Mouse (Mus musculus) cerebellum, adult 8-10 months (tissue): ENCODE data around the gene Bap1.

Source experiments
- DNase-seq: peaks from one replicate; pipeline ENCODE4 v3.0.0; 2022

Gene Bap1

DNA sequence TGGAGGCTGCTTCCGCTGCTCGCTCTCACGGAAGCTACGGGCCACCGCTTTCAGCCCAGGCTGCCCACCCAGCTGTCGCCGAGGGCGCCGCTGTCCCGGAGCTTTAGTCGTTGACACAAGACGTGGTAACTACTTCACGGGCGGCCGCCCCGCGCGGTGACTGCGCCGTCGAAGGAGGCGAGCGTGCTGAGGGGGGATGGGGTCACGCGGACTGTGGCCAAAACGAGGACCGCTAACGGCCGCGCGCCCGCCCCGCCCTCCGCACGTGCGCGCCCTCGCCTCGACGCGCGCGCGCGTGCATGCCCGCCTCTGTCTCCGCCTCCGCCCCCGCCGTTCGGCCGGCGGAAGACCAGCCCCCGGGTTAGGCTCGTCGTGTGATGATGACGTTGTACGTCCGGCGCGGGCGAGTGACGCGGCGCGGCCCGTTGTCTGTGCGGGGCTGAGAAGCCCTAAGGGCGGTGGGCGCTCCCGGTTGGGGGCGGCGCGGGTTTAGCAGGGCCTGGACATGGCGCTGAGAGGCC, at the start of gene Bap1, which contains the start of gene Phf7:
Bap1 (plus strand) TSS at position 367 of the 521 bp plus-strand sequence.
Phf7 (minus strand) TSS at position 234 of the 521 bp plus-strand sequence.
- peak; percentile 95 for DNase-seq

DNA sequence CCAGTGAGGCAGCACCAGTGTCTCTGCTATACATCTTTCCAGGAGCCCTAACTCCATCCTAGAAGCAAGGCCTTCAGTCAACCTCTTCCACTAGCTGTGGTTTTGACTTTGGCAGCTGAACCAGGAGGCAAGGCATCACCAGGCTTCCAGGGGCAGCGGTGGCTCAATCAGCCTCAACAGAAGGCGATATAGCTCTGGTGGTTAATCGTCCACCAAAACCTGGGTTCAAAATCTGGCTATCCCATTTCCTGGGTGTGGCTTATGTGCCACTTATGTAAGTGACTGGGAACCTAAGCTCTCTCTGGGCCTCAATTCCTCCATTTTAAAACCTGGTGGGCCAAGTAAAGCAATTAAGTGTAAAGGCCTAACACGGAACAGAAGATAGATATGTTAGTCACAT, 46.4 kb upstream of the Bap1 start:
- DNase-seq: no peak

DNA sequence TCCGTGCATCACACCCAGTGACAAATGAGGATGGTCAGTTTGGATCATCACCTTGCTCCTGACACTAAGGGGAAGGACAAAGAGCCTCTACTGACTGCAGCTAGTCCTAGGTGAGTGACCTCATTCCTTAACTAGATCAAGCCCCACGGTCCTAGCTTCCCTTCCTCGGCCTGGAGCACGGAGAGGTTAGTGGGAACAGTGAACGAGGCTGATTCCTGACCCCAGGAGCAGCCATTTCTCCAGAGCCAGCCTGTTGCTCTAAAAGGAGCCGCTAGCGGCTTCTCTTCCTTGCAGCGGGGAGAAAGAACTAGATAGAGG, 46.0 kb upstream of the Bap1 start:
- peak; percentile 53 for DNase-seq

DNA sequence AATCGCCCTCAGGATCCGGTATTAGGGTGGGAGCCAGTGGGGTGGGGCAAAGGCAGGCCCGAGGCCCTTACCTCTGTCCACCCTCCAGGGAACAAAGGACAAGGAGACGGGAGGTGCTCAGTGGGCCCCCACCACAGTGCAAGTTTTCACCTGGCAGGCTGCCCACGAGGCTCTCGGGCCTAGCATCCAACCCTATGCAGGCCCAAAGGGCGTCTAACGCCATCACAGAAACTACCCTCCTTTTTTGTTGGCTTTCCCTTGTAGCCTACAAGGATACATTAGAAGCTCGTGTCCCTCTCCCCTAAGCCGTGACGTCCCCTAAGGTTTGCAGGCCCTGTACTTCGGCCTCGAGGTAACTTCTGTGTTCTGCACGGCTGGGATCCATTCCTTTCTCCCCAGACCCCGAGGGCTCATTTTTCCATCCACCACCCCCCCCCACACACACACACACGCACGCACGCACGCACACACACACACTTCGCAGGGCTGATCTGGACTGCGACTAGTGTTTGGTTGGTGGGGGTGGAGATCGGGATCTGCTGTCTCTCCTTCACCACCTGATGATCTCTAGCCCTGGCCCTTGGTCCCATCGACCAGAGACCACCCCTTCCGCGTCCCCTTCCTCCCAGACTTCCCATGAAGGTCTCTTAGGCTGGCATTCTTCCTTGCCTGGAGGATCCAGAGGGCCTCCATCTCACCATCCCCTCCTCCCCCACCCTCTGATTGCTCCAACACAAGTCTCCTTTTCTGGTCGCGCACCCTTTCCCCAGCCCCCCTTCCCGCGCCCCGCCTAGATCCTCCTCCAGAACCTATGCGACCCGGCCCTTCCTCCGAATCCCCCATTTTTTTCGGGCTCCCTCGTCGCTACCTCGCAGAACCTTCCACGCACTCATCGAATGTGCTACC, 45.4 kb upstream of the Bap1 start:
- peak; percentile 58 for DNase-seq

DNA sequence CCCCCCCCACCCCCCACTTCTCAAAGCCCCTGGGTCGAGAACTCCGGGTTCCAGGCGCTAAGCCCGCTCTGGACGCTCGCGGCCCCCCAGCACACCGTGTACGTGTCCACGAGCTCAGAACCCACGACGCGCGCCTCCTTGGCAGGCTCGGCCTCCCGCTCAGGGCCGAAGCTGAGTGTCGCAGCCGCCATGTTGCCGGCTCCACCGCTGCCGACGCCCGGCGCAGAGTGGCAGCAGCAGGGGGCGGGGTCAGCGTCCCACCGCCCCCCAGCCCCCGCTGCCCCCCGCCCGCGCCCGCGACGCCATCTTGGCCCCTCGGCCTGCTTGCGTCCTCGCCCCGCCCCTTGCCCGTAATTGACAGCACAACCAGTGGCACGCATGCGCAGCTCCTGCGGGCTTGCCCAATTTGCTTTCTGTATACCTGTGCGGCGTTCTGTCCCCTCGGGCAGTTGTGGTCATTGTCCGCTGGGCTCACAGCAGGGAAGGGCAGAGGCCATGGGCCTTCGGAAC, 44.7 kb upstream of the Bap1 start:
- DNase-seq: peak; percentile 96

DNA sequence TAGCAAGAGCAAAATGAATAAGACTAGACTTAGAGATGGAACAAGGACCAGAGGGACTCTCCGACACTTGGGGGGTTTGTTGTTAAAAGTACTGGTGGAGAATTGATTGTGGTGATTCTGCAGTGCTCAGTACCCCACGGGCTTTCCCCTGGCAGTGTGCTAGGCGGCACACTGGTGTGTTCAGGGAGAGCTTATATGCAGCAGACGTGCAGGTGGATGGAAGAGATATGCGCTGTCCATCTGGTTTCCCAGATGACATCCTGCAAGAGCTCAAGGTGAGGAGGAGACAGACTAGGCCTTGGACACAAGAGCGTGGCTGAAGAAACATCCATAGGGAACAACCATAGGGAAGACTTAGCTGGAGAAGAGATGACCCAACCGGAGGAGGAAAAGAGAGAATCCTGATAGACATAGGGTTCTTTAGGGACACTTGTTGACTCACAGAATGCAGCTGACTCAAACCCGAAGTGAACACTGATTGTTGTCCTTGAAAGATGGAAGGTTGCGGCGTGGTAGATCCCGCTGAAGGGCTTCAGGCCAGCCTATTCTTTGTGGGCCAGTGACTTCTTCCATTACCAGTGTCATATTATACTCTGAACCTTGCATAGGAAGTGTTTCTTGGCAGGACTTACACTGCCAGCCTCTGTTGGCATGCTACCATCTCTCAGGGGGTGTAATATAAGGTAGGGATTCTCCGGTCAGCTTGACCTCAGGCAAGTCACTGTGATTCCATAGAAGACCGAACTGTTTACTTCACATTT, 44.0 kb upstream of the Bap1 start:
- peak; percentile 43 for DNase-seq

DNA sequence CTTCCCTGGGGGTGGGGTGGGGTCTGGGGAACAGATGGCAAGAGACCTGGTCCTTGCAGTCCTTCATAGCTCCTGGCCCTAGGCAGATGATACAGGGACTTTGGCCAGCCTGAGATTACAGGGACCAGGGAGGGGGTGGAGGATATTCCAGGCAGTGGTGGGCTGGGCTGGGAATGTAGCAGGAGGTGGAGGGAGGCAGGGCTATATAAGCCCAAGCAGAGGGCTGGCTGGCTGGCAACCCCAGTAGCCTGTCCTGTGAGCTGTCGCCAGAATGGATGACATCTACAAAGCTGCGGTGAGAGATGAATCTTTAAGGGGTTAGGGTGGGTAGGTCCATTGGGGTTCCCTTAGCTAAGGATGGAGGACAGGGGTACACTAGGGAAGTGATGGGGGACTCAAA, 43.2 kb upstream of the Bap1 start, which contains the start of gene Tnnc1:
Tnnc1 (plus strand) TSS at position 229 of the 400 bp plus-strand sequence.
- DNase-seq: no peak

DNA sequence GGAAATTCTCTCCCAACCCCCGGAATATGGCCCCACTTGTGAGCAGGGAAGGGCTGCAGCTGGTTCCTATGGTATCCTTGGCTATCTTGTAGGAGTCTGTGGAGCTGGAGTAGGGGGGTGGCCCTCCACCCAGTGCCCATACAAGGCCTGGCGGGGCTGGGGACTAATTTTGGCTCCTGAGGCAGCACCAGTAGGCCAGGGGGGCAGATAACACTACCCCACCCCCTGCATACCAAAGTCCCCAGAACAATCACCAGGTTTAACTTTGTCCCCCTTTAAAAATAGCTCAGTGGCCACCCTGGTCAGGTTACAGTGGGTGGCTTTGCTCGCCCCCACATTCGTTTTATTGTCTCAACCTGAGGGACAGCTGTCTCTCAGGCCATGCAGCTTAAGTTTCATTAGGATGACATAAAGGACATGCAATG, 42.1 kb upstream of the Bap1 start:
- DNase-seq: no peak

DNA sequence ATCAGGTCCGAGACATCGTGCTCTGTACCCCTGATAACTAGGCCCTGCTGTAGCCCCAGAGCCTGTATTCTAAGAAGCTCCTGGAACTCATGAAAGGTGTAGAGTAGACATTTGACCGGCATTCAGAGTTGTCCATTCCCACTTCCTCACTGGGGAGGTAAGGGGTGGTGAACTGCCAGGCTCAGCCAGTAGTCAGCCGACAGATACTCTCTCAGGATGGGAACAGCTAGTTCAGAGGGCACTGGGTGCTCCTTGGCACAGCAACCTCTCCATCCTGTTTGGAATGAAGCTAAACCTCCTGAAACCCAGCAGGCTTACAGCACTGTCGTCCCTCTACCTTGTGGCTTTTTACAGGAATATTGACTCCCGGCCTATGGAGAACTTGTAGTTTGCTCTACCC, 39.4 kb upstream of the Bap1 start:
- no peak for DNase-seq

DNA sequence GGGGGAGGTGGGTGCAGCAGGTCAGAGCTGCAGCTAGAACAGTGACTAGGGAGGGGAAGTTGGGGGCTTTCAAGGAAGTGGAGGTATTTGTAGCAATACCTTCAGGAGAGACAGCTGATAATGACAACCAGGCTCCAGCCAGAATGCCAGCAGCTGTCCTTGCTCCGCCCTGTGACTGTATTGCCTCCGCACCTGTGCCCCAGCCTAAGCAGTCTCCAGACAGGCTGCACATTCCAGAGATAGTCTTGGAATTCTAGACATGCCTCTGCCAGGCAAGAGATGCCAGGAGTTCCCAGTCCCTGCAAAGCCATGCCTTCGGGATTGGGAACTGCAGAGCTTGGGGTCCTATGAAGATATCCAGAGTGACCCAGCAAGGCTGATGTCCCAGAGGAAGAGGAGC, 38.8 kb upstream of the Bap1 start:
- no peak for DNase-seq

DNA sequence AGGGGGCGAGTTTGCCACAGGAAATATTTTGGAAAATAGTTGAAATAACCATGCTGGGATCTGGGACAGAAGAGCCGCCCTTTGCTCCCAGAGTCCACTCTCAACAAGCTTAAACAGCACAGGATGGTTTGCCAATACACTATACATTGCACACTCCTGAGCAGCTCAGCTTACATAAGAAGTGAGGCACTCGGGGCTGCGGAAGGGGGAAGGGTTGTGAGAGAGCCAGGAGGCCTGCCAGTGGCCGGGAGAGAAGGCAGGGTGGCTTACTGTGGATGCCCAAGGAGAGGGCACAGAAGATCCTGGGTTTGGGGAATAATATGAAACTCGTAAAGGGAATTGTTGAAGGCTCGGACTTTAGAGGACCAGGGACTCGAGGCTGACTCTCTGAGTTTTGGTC, 37.4 kb upstream of the Bap1 start:
- no peak for DNase-seq

DNA sequence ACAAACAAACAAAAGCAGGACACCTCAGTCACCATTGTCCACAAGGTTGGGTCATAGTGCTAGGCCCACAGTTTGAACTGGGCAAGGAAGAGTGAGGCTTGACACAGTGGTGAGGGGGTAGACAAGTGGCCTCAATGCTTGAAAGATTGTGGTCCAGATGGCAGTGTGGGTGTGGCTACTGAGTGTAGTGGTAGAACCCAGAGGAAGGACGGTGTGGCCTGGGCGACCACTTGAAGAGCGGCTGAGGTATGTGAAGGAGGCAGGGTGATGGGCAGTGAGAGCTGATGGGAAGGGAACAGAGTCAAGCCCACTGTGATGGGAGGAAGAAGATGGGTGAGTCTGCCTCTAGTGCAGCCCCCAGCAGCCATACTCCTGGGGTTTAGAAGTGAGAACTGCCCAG, 36.6 kb upstream of the Bap1 start:
- DNase-seq: no peak

DNA sequence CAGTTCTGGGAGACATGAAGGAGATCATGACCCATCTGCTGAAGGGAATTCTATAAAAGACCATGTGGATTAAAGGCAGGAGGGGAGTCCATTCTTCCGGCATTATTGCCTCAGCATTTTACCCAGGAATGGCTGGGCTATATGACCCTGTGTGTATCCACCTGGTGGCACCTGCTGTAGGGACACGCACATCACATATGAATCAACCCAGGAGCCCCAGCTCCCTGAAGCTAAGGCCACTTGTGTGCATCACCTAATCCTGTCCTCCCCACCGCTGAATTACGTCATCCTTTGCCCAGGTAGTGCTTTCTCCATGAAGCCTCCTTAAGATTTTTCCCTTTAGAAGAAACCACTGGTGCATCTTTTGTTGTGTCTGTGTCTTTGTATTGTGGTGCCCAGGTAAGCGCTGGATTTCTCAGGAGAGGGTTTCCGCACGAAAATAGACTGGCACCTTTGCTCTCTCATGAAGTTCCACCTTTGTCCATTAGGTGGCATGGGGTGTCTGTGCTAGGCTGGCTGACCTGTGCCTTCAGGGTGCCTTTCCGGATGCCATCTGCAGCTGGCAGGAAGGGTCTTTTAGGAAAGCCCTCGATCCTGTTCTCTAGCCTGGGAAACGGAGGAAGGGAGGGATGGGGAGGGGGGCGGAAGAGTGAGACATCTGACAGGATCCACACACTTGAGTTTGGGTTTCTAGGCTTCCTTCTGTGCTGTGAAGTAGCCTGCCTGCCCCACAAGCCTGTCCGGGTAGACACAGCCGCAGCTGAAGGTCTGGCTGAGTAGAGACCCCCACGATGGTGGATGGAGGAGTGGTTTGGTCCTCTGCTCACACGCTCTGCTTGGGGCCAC, 35.9 kb upstream of the Bap1 start:
- peak; percentile 84 for DNase-seq

DNA sequence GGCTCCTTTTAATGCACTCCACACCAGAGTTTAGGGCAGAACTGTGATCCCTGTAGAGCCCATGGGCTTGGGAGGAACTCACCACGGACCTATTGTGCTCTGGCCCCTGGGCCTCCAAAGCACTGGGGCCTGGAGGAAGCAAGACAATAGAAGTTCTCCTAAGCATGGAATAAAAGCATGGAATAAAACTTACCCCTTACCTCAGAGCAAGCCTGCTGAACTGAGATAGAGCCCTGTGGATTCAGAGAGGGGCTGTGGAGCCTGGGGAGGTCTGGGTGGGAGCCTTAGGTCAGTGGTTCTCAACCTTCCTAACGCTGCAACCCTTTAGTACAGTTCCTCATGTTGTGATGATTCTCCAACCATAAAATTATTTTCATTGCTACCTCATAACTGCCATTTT, 34.4 kb upstream of the Bap1 start, which contains the start of gene Nisch:
Nisch (minus strand) TSS at position 101 of the 400 bp plus-strand sequence.
- no peak for DNase-seq

DNA sequence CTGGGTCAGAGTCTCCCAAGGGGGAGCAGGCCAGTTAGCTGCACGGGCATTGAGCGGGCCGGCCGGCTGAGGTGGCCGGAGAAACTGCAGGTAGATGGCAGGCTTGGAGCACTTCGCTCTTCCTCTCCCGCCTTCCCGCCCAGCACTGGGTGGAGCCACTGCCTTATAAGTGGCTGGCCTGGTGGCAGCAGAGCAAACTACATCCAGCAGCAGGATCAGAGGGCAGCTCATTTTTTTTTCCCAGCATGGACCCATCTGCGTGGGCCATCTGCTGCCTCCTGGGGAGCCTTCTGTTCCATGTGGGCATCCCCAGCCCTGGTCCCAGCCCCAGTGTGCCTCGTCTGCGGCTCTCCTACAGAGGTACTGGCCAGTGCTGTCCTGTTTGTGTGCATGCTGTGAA, 33.6 kb upstream of the Bap1 start, which contains the start of gene Sema3g:
Sema3g (plus strand) TSS at position 195 of the 400 bp plus-strand sequence.
- peak; percentile 78 for DNase-seq

DNA sequence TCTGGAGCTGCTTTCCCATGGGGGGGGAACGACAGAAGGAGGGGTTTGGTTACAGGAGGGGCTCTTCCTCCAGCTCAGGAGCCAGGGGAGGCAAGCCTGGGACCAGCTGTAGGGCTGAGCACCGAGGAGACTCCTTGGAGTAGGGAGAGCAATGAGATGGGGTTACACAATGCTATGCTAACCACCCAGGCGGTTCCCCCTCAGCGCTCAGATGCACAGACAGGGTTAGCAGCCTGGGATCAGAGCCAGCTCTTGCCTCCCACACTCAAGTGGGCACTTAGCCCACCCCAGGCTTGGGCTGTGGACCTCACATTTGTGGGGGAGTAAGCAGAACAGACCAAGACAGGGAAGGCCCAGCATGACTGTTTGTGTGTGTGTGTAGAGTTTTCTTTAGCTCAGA, 24.3 kb upstream of the Bap1 start:
- DNase-seq: no peak

DNA sequence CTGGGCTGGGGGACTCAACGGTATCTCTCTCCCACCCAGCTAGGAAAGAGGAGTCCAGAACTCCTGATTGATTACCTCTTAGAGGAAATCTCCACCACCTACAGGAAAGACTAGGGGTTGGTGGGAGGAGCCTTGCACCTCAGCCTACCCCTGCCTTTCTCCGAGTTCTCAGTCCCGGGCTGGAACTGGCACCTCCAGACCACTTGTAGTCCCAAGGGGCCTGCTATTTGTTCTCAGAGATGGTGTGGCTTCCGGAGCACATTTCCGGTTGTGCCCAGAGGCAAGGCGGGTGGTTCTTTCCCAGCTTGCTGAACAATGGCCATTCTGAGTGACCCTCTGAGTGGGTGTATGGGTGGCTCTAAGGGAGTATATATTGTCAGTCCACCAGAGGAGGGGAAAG, 23.0 kb upstream of the Bap1 start:
- DNase-seq: no peak

DNA sequence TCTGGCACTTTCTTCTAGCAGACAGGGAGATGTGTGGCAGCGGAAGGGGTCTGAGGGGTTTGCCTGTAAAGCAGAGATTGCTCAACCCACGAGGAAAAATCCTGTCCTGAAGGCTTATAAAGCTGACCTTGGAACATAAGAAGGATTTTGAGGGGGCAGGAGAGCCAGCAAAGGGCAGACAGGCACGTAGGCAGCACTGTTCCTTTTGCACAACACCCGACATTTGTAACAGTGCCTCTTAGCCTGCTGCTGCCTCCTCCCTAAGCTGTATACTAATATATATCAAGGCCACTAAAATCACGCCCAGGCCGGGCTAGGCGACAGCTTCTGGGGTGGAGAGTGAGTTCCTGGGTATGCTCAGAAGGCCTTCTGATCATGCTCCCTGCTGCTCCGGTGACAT, 20.8 kb upstream of the Bap1 start:
- DNase-seq: no peak

DNA sequence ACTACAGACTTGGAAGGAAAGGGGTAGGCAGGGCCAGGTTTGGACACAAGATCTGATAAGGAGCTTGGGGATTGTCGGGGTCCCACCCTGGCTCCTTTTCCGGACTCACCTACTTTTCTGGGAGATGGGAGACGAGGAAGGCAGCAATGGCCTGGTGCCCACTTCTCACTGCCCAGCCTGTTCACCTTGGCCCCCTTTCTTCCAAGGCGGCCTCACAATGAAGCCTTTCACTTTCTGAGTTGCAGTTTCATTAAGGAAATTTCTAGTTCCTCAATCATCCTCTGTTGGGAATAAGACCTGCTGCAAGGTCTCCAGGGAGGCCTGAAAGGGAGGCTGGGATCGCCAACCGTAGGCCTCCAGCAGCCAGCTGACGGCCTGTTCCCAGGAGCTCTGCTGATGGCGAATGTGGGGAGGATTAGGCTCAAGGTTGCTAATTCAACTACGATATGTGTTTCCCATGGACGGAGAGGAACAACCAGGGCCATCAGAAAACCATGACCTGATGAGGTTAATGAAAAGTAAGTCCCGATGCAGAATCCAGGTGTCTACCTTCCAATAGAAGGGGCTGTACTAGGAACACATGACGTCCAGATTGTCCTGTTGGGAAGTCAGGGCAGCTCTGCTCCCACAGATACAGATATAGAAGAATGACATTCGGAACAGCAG, 18.7 kb upstream of the Bap1 start:
- no peak for DNase-seq

DNA sequence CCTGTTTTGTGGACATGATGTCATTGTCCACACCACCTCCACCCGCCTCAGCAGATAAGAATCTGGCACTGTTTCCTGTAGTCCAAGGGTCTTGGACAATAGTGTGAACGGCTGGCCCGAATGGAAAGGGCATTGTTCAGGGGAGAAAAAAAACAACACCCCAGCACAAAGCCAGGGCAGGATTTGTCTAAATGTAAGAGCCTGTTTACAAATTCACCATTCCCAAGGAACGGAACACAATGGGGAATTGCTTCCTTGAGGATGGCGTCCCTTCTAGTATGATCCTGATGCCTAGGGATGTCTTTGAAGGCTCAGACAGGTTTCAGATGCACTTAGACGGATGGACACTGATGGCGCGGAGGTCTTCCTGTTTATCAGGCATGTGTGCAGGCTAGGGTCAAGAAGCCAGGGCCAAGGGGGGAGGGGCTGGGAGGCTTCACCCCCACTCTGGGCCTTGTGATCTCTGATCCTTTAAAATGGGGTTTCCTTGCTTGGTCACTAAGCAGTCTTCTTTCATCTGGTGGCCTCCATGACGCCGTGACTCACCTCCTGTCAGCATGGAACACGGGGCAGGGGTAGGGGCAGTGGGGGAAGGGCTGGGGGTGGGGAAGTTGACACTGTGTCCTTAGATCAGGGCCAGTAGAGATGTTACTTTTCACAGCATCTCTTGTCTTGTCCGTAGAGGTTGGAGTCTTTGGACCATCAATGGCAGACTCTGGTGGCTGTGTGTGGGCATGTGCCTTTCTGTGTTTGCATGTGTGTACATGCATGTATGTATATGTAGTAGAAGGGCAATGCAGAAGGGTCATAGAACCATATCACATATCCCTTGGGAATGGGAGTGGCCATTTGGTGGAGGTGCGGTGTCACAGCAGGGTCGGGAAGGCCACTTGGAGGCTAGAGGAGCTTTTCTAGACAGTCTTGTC, 17.9 kb upstream of the Bap1 start:
- no peak for DNase-seq
